Mouse (Mus musculus): Measurements from ENCODE around the gene Acd. TPM values are rescaled to one million over a fixed set of nuclear protein-coding genes. Genes with fewer than 3 reads are reported as not detected.

Acd gene
- polyA plus RNA-seq, 1 experiment from 2014 or later: 97.6 TPM

DNA sequence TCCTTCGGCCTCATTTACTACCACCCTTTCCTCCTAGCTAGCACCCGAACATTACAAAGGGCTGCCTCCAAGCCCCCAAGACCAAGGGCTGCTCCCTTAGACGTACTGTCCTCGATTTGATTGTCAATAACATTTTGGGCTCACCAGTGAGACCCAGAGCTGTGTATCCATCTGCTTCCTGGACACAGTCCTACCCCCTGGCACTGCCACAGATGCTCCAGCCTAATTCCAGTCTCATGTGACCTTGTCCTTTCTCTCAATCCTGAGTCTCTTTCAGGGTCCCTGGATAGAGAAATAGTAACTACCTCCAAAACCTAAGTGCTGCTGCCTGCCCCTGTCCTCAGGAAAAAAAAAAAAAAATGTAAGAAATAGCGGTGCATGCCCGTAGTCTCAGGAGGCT is 4.1 kb upstream of the Acd start:
- H3K27ac ChIP-seq (ENCODE audit: low read length): no peak overlapping the region
- H3K4me2 ChIP-seq (ENCODE audit: low read length): no peak overlapping the region
- ATAC-seq: no peak
- peaks cover 2% of the 10 kb centered on the region; the same call in 1 of the 2 replicates for H3K36me3 ChIP-seq (ENCODE audit: control insufficient read depth, insufficient read depth, low read length)
- no peak overlapping the region for H3K4me3 ChIP-seq (ENCODE audit: low read depth, low read length)
- 89% methylated on average over 6 of the region's 6 CpGs for WGBS
- no peak overlapping the region for H3K9ac ChIP-seq (ENCODE audit: low read depth, low read length)
- peaks cover 22% of the 10 kb centered on the region for H3K4me1 ChIP-seq (ENCODE audit: control insufficient read depth, insufficient read depth, low read length)
- H3K27me3 ChIP-seq (ENCODE audit: control insufficient read depth, insufficient read depth, low read depth, low read length): no peaks in the 10 kb centered on the region
- H3K9me3 ChIP-seq (replicated peaks; ENCODE audit: control insufficient read depth, low read length, poor library complexity, severe bottlenecking): no peaks in the 10 kb centered on the region

DNA sequence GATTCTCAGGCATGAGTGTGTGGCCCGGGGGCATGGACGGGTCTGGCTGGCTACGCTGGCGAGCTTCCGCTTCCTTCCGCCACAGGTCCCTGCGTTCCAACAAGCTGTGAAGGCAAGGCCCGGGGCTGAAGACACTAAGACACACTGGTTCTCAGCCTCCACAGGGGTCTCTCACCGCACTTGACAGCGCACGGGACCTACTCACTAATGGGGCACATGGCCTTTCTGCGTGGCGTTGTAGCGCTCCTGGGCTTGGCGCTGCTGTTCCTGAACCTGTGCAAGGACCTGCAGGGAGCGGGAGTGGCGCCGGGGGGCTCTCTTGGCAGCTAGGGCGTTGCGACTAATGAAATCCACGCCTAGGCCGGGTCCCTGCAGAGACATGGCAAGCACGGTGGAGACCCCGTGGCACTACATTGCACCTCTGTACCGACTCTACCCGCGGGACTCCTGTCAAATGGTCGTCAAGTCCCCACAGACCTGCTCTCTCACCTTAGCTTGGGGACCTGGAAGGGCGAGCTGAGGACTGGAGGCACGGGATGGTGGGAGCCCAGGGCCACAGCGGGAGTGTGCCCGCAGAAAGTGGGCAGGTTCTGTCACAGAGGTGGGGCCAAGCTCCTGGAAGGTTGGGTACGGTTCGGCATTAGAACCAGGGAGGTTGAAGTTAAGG is 3.4 kb upstream of the Acd start:
- H3K4me2 ChIP-seq (ENCODE audit: low read length): no peak overlapping the region
- H3K4me1 ChIP-seq (ENCODE audit: control insufficient read depth, insufficient read depth, low read length): peaks cover 27% of the 10 kb centered on the region
- H3K9me3 ChIP-seq (replicated peaks; ENCODE audit: control insufficient read depth, low read length, poor library complexity, severe bottlenecking): no peaks in the 10 kb centered on the region
- peaks cover 2% of the 10 kb centered on the region; the same call in 1 of the 2 replicates for H3K36me3 ChIP-seq (ENCODE audit: control insufficient read depth, insufficient read depth, low read length)
- H3K27ac ChIP-seq (ENCODE audit: low read length): no peak overlapping the region
- no peak overlapping the region for H3K4me3 ChIP-seq (ENCODE audit: low read depth, low read length)
- 95% methylated on average over 34 of the region's 34 CpGs for WGBS
- ATAC-seq: no peak
- no peak overlapping the region for H3K9ac ChIP-seq (ENCODE audit: low read depth, low read length)
- H3K27me3 ChIP-seq (ENCODE audit: control insufficient read depth, insufficient read depth, low read depth, low read length): no peaks in the 10 kb centered on the region

DNA sequence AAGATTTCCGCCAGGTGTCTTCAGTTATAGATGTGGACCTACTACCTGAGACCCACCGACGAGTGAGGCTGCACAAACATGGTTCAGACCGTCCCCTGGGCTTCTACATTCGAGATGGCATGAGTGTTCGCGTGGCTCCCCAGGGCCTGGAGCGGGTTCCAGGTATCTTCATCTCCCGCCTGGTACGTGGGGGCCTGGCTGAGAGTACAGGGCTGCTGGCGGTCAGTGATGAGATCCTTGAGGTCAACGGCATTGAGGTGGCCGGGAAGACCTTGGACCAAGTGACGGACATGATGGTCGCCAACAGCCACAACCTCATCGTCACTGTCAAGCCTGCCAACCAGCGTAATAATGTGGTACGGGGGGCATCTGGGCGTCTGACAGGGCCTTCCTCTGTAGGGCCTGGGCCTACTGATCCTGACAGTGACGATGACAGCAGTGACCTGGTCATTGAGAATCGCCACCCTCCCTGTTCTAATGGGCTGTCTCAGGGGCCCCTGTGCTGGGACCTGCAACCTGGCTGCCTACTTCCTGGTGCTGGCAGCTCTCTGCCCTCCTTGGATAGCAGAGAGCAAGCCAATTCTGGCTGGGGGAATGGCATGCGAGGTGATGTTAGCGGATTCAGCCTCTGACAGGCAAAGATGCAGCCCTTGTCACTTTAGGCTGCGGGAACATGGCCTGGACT is 2.0 kb upstream of the Acd start:
- no peaks in the 10 kb centered on the region for H3K27me3 ChIP-seq (ENCODE audit: control insufficient read depth, insufficient read depth, low read depth, low read length)
- peaks cover 10% of the 10 kb centered on the region for H3K36me3 ChIP-seq (ENCODE audit: control insufficient read depth, insufficient read depth, low read length)
- no peak for ATAC-seq
- H3K4me3 ChIP-seq (ENCODE audit: low read depth, low read length): no peak overlapping the region
- WGBS: 93% methylated on average over 24 of the region's 24 CpGs
- no peak overlapping the region; the same call in 1 of the 2 replicates for H3K4me2 ChIP-seq (ENCODE audit: low read length)
- H3K9me3 ChIP-seq (replicated peaks; ENCODE audit: control insufficient read depth, low read length, poor library complexity, severe bottlenecking): no peaks in the 10 kb centered on the region
- peaks cover 25% of the 10 kb centered on the region for H3K4me1 ChIP-seq (ENCODE audit: control insufficient read depth, insufficient read depth, low read length)
- no peak overlapping the region; the same call in 1 of the 2 replicates for H3K9ac ChIP-seq (ENCODE audit: low read depth, low read length)
- no peak overlapping the region for H3K27ac ChIP-seq (ENCODE audit: low read length)

DNA sequence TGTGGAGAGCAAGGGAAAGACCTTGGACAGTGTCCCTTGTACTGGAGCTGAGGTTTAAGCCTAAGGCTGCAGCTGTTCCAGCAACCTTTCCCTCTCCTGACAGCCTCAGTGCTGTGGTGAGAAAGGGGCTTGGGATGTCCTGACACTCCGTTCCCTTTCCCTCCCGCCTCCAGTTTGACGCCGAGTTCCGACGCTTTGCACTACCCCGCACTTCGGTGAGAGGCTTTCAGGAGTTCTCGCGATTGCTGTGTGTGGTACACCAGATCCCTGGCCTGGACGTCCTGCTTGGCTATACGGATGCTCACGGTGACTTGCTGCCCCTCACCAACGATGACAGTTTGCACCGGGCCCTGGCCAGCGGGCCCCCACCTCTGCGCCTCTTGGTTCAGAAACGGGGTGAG is 1.1 kb upstream of the Acd start:
- 25% methylated on average over 18 of the region's 18 CpGs for WGBS
- H3K4me3 ChIP-seq (ENCODE audit: low read depth, low read length): peak overlapping the region; percentile 76
- H3K9me3 ChIP-seq (replicated peaks; ENCODE audit: control insufficient read depth, low read length, poor library complexity, severe bottlenecking): no peaks in the 10 kb centered on the region
- peaks cover 18% of the 10 kb centered on the region for H3K36me3 ChIP-seq (ENCODE audit: control insufficient read depth, insufficient read depth, low read length)
- H3K4me1 ChIP-seq (ENCODE audit: control insufficient read depth, insufficient read depth, low read length): peaks cover 19% of the 10 kb centered on the region
- H3K27me3 ChIP-seq (ENCODE audit: control insufficient read depth, insufficient read depth, low read depth, low read length): no peaks in the 10 kb centered on the region
- peak; percentile 16 for ATAC-seq
- H3K9ac ChIP-seq (ENCODE audit: low read depth, low read length): peak overlapping the region; percentile 76
- peak overlapping the region; percentile 99 for H3K4me2 ChIP-seq (ENCODE audit: low read length)
- H3K27ac ChIP-seq (ENCODE audit: low read length): peak overlapping the region; percentile 94

GRCm38 (mm10) chr8:105700566-105700965 is 336 bp downstream of the Acd start:
- H3K9me3 ChIP-seq (replicated peaks; ENCODE audit: control insufficient read depth, low read length, poor library complexity, severe bottlenecking): no peaks in the 10 kb centered on the region
- WGBS: under 1% methylated on average over 20 of the region's 21 CpGs
- H3K4me3 ChIP-seq (ENCODE audit: low read depth, low read length): peak overlapping the region; percentile 76
- peaks cover 24% of the 10 kb centered on the region for H3K36me3 ChIP-seq (ENCODE audit: control insufficient read depth, insufficient read depth, low read length)
- H3K4me1 ChIP-seq (ENCODE audit: control insufficient read depth, insufficient read depth, low read length): peaks cover 20% of the 10 kb centered on the region
- H3K27me3 ChIP-seq (ENCODE audit: control insufficient read depth, insufficient read depth, low read depth, low read length): no peaks in the 10 kb centered on the region
- H3K4me2 ChIP-seq (ENCODE audit: low read length): peak overlapping the region; percentile 99
- H3K27ac ChIP-seq (ENCODE audit: low read length): peak overlapping the region; percentile 94
- peak; percentile 57 for ATAC-seq
- H3K9ac ChIP-seq (ENCODE audit: low read depth, low read length): peak overlapping the region; percentile 76

- no peak for ATAC-seq
- Histone ChIP-seq H3K36me3 (ENCODE audit: control insufficient read depth, insufficient read depth, low read length) (peaks cover 26% of the 10 kb centered on the region), H3K9ac (ENCODE audit: low read depth, low read length) (peak overlapping the region; percentile 76; the same call in 1 of the 2 replicates), H3K27me3 (ENCODE audit: control insufficient read depth, insufficient read depth, low read depth, low read length) (no peaks in the 10 kb centered on the region), H3K4me2 (ENCODE audit: low read length) (peak overlapping the region; percentile 99), H3K4me1 (ENCODE audit: control insufficient read depth, insufficient read depth, low read length) (peaks cover 29% of the 10 kb centered on the region), H3K27ac (ENCODE audit: low read length) (no peak overlapping the region), H3K9me3 (replicated peaks; ENCODE audit: control insufficient read depth, low read length, poor library complexity, severe bottlenecking) (no peaks in the 10 kb centered on the region), H3K4me3 (ENCODE audit: low read depth, low read length) (peak overlapping the region; percentile 76)
- 90% methylated on average over 11 of the region's 11 CpGs for WGBS
Observed at GRCm38 (mm10) chr8:105699488-105700215, 1.2 kb downstream of the Acd start.

DNA sequence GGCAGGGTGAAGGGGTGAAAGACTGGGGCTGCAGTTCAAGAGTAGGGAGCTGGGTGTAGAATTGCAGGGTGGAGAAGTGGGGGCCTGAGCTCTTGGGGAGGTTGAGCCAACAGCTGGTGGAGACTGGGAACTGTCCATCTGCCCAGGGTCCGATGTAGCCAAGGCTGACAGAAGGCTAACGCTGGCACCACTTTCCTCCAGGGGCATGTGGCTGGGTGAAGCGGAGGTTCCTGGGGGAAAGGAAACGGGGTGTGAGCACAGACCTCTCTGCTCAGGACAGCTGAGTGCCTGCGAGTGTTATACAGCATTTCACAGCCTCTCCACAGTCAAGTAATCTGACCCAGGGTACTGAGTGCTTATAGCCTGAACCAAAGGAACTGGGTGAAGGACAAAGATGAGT is 2.2 kb downstream of the Acd start:
- Histone ChIP-seq H3K9ac (ENCODE audit: low read depth, low read length) (no peak overlapping the region), H3K27ac (ENCODE audit: low read length) (no peak overlapping the region), H3K4me3 (ENCODE audit: low read depth, low read length) (no peak overlapping the region), H3K4me1 (ENCODE audit: control insufficient read depth, insufficient read depth, low read length) (peaks cover 30% of the 10 kb centered on the region), H3K27me3 (ENCODE audit: control insufficient read depth, insufficient read depth, low read depth, low read length) (no peaks in the 10 kb centered on the region), H3K9me3 (replicated peaks; ENCODE audit: control insufficient read depth, low read length, poor library complexity, severe bottlenecking) (no peaks in the 10 kb centered on the region), H3K4me2 (ENCODE audit: low read length) (no peak overlapping the region), H3K36me3 (ENCODE audit: control insufficient read depth, insufficient read depth, low read length) (peaks cover 25% of the 10 kb centered on the region)
- no peak for ATAC-seq
- 96% methylated on average over 5 of the region's 5 CpGs for WGBS

DNA sequence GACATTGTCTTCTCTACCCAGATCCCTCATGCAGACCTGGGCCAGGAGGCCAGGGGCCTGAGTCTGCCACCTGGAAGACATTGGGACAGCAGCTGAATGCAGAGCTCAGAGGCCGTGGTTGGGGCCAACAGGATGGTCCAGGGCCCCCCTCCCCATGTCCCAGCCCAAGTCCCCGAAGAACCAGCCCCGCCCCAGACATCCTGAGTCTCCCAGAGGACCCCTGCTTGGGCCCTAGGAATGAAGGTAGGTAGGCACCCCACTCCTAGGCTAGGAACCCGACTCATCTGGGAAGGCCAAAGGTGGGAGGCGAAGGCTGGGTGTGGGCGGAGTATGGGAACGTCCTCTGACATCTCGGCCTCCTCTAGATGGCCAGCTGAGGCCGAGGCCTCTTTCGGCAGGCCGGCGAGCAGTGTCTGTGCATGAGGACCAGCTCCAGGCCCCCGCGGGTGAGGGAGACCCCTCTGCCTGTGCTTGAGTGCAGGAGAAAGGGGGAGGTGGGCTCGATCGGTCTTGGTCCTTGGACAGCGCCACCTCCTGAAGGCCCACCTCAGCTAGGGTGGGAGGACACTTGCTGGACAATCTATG is 3.6 kb downstream of the Acd start:
- H3K4me1 ChIP-seq (ENCODE audit: control insufficient read depth, insufficient read depth, low read length): peaks cover 30% of the 10 kb centered on the region
- WGBS: 93% methylated on average over 17 of the region's 17 CpGs
- H3K9ac ChIP-seq (ENCODE audit: low read depth, low read length): no peak overlapping the region

More for the DNA sequence above, 3.6 kb downstream of the Acd start:
- H3K4me2 ChIP-seq (ENCODE audit: low read length): no peak overlapping the region
- H3K27ac ChIP-seq (ENCODE audit: low read length): no peak overlapping the region
- H3K36me3 ChIP-seq (ENCODE audit: control insufficient read depth, insufficient read depth, low read length): peaks cover 25% of the 10 kb centered on the region
- no peak overlapping the region for H3K4me3 ChIP-seq (ENCODE audit: low read depth, low read length)
- no peaks in the 10 kb centered on the region for H3K9me3 ChIP-seq (replicated peaks; ENCODE audit: control insufficient read depth, low read length, poor library complexity, severe bottlenecking)
- H3K27me3 ChIP-seq (ENCODE audit: control insufficient read depth, insufficient read depth, low read depth, low read length): no peaks in the 10 kb centered on the region
- ATAC-seq: no peak
